Mouse (Mus musculus) neural tube, embryonic 11.5 days (tissue): Measurements from ENCODE around the gene Dkk3. TPM values are rescaled to one million over a fixed set of nuclear protein-coding genes. Genes with fewer than 3 reads are reported as not detected.
"Not testable (repeated sequence)": the region's sequence is repeated elsewhere in the genome, so short reads cannot be mapped to it uniquely, and the experiment has no call there.

Source experiments
- ATAC-seq: fragments of 200-750 bp; cut with Nextera tagmentation; 2 replicates; pipeline ENCODE4 v1.8.0; 2017; ENCODE audit warnings: moderate number of reproducible peaks, mild to moderate bottlenecking, moderate TSS enrichment, moderate library complexity; ENCODE audit not compliant: insufficient read depth, low FRiP score, low TSS enrichment
- DNase-seq: peaks from one replicate; pipeline ENCODE4 v3.0.0-alpha.2; 2015; ENCODE audit warnings: low spot score
- H3K27ac ChIP-seq: fragments of 300-500 bp; sonication (generic); 2 replicates; pipeline ENCODE4 v1.5.1; 2014; ENCODE audit warnings: low read depth, mild to moderate bottlenecking, low read length
- H3K27me3 ChIP-seq: fragments of 300-500 bp; sonication (generic); 2 replicates; pipeline ENCODE4 v1.6.1; 2014; ENCODE audit warnings: mild to moderate bottlenecking, low read length, mixed read lengths; ENCODE audit not compliant: control insufficient read depth, insufficient read depth
- H3K36me3 ChIP-seq: fragments of 300-500 bp; sonication (generic); 2 replicates; pipeline ENCODE4 v1.6.1; 2014; ENCODE audit warnings: mild to moderate bottlenecking, low read length, moderate library complexity, mixed read lengths; ENCODE audit not compliant: control insufficient read depth, insufficient read depth
- H3K4me1 ChIP-seq: fragments of 300-500 bp; sonication (generic); 2 replicates; pipeline ENCODE4 v1.6.1; 2014; ENCODE audit warnings: low read length, mixed read lengths; ENCODE audit not compliant: control insufficient read depth, insufficient read depth
- H3K4me2 ChIP-seq: fragments of 300-500 bp; sonication (generic); 2 replicates; pipeline ENCODE4 v1.6.1; 2014; ENCODE audit warnings: low read depth, mild to moderate bottlenecking, moderate library complexity
- H3K4me3 ChIP-seq: fragments of 300-500 bp; sonication (generic); 2 replicates; pipeline ENCODE4 v1.5.1; 2014; ENCODE audit warnings: low read depth, low read length
- H3K9ac ChIP-seq: fragments of 300-500 bp; sonication (generic); 2 replicates; pipeline ENCODE4 v1.6.1; 2014; ENCODE audit warnings: mild to moderate bottlenecking, low read length
- H3K9me3 ChIP-seq: fragments of 300-500 bp; sonication (generic); 2 replicates; pipeline ENCODE4 v1.6.1; 2016; ENCODE audit warnings: low read length; ENCODE audit not compliant: control insufficient read depth
- WGBS: fragments of 180-500 bp; shearing (Covaris S2); extraction: QIAGEN DNeasy Blood & Tissue Kit; methylation state at CpG from one replicate; pipeline ENCODE4 v1.1.7; 2014; 5-methylcytosine and 5-hydroxymethylcytosine counted together
- polyA plus RNA-seq: library from polyadenylated mRNA; unstranded; fragments of >200 nt; fragmentation: Nextera tagmentation; extraction: Ambion mirVana; gene quantifications from 2 replicates; pipeline ENCODE4 v1.2.1, GENCODE M21; 2014

Gene Dkk3
- polyA plus RNA-seq, 1 experiment from 2014 or later = 10.6 TPM

- no peak for ATAC-seq
Observed at GRCm38 (mm10) chr7:112100887-112101286, 58.0 kb downstream of the Dkk3 start.

GRCm38 (mm10) chr7:112094923-112095322 lies 63.9 kb downstream of the Dkk3 start:
- H3K9me3 ChIP-seq, H3K4me2 ChIP-seq, H3K9ac ChIP-seq, H3K4me1 ChIP-seq, DNase-seq, H3K27ac ChIP-seq, ATAC-seq, H3K27me3 ChIP-seq, H3K4me3 ChIP-seq: not testable (repeated sequence)
- WGBS = 93% methylated on average over 4 of the region's 4 CpGs
- peaks cover 16% of the 10 kb centered on the region for H3K36me3 ChIP-seq

More at GRCm38 (mm10) chr7:112100887-112101286, 58.0 kb downstream of the Dkk3 start:
- Histone ChIP-seq H3K4me1 (no peaks in the 10 kb centered on the region), H3K27me3 (no peaks in the 10 kb centered on the region), H3K4me2 (no peak overlapping the region), H3K9ac (no peak overlapping the region), H3K36me3 (peaks cover 6% of the 10 kb centered on the region), H3K27ac (no peak overlapping the region), H3K9me3 (no peaks in the 10 kb centered on the region), H3K4me3 (no peak overlapping the region)
- DNase-seq = no peak
- WGBS = 95% methylated on average over 2 of the region's 2 CpGs

GRCm38 (mm10) chr7:112086186-112086585 lies 72.7 kb downstream of the Dkk3 start:
- no peak overlapping the region for H3K9ac ChIP-seq
- H3K27ac ChIP-seq = no peak overlapping the region
- ATAC-seq = no peak
- no peak overlapping the region for H3K4me2 ChIP-seq
- H3K9me3 ChIP-seq = no peaks in the 10 kb centered on the region
- WGBS = 97% methylated on average over 2 of the region's 2 CpGs
- no peaks in the 10 kb centered on the region for H3K27me3 ChIP-seq
- H3K4me3 ChIP-seq = no peak overlapping the region
- no peak for DNase-seq
- no peaks in the 10 kb centered on the region for H3K4me1 ChIP-seq
- peaks cover 6% of the 10 kb centered on the region; the same call in 1 of the 2 replicates for H3K36me3 ChIP-seq

- 42% methylated on average over 4 of the region's 4 CpGs for WGBS
- ATAC-seq (no peak), DNase-seq (peak; percentile 86)
- Histone ChIP-seq H3K4me1 (no peaks in the 10 kb centered on the region), H3K27me3 (no peaks in the 10 kb centered on the region), H3K9ac (no peak overlapping the region), H3K4me3 (no peak overlapping the region), H3K9me3 (no peaks in the 10 kb centered on the region), H3K4me2 (no peak overlapping the region), H3K36me3 (peaks cover 4% of the 10 kb centered on the region; the same call in 1 of the 2 replicates), H3K27ac (no peak overlapping the region)
Observed at GRCm38 (mm10) chr7:112085062-112085461, 73.8 kb downstream of the Dkk3 start.

GRCm38 (mm10) chr7:112084222-112084621 lies 74.6 kb downstream of the Dkk3 start:
- Histone ChIP-seq H3K4me2 (no peak overlapping the region), H3K36me3 (peaks cover 4% of the 10 kb centered on the region; the same call in 1 of the 2 replicates), H3K9me3 (no peaks in the 10 kb centered on the region), H3K27me3 (no peaks in the 10 kb centered on the region), H3K4me1 (no peaks in the 10 kb centered on the region), H3K27ac (no peak overlapping the region), H3K9ac (no peak overlapping the region), H3K4me3 (no peak overlapping the region)
- ATAC-seq (no peak), DNase-seq (no peak)
- WGBS = 79% methylated on average over 2 of the region's 2 CpGs

- WGBS = 81% methylated on average over 1 of the region's 1 CpGs
- Histone ChIP-seq H3K27me3 (no peaks in the 10 kb centered on the region), H3K9ac (no peak overlapping the region), H3K4me2 (no peak overlapping the region), H3K4me1 (no peaks in the 10 kb centered on the region), H3K9me3 (no peaks in the 10 kb centered on the region), H3K4me3 (no peak overlapping the region), H3K36me3 (peaks cover 4% of the 10 kb centered on the region; the same call in 1 of the 2 replicates), H3K27ac (no peak overlapping the region)
- no peak for DNase-seq
- ATAC-seq = no peak
Observed at GRCm38 (mm10) chr7:112082636-112083035, 76.2 kb downstream of the Dkk3 start.

GRCm38 (mm10) chr7:112074868-112075267 lies 84.0 kb downstream of the Dkk3 start:
- DNase-seq (no peak), ATAC-seq (no peak)
- H3K4me3 ChIP-seq = no peak overlapping the region
- H3K27me3 ChIP-seq = no peaks in the 10 kb centered on the region
- 92% methylated on average over 5 of the region's 5 CpGs for WGBS
- no peak overlapping the region for H3K9ac ChIP-seq
- H3K4me1 ChIP-seq = no peaks in the 10 kb centered on the region
- H3K27ac ChIP-seq = no peak overlapping the region
- peaks cover 2% of the 10 kb centered on the region for H3K36me3 ChIP-seq
- no peaks in the 10 kb centered on the region for H3K9me3 ChIP-seq
- no peak overlapping the region for H3K4me2 ChIP-seq

Other genes starting within 250 kb of the Dkk3 start
- gene Usp47, start 135.6 kb downstream of the Dkk3 start, polyA plus RNA-seq = 113 and 119 TPM in 2 replicates
- gene Mical2, start 66.8 kb upstream of the Dkk3 start, polyA plus RNA-seq = 1.0 and 1.6 TPM in 2 replicates